Comparison of ENCODE assay signal across 19 mouse cellular contexts in the genomic region with DNA sequence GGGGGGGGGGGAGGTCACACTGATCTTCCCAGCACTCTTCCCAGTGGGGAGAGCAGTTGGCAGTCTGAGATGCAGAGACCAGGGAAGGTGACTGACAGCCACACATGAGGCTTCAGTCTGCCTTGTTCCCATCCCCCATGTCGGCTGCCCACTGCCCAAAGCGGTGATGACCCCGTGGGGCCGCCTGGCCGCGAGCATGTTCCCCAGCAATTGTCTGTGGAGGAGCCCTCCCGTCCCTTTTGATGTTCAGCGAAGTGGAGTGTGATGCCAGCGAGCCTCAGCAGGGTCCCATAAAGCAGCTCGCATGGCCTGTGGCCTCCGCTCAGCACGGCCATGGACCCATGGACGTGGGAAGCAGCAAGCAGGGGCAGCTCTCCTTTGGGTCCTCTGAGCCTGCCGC. TPM values are rescaled to one million over a fixed set of nuclear protein-coding genes. Genes with fewer than 3 reads are reported as not detected.
DNase-seq lines count a peak whose midpoint lies in the region; ATAC-seq and TF ChIP-seq lines count a peak whose summit lies in the region.
"Had no signal": no experiment of that assay in that cellular context is flagged by ENCODE, and none has a peak within 500 bp of the region (broad histone marks: within the 10 kb centered on the region; RNA-seq: fewer than 3 reads in every experiment).

No protein-coding gene starts in this region.

- H3K4me3 ChIP-seq in kidney, embryonic 14.5 days (ENCODE audit: low read length): no peak overlapping the region
- peak overlapping the region; percentile 23; the same call in 1 of the 2 replicates for H3K4me3 ChIP-seq in E14TG2a.4 (replicated peaks; ENCODE audit: low read length)
- H3K4me3 ChIP-seq in limb, embryonic 14.5 days (replicated peaks; ENCODE audit: low read length): no peak overlapping the region
- H3K4me3 ChIP-seq: heart, adult 2 months; stomach, embryonic 15.5 days had no signal

- no peak for DNase-seq in kidney, postnatal 25 days
- DNase-seq in embryo, embryonic 10.5 days (ENCODE audit: low spot score): peak; percentile 75
- DNase-seq in limb, embryonic 14.5 days (ENCODE audit: low spot score): no peak
- no peak for DNase-seq in thymus, adult 18-20 months
- no peak for DNase-seq in thymus, postnatal 0 days (ENCODE audit: low spot score)
- DNase-seq in adrenal gland, adult 2 months: no peak
- DNase-seq: adrenal gland, postnatal 10 days; cerebellum, adult 9-10 months; heart, adult 2 months; kidney, adult 8-10 months; right cerebral cortex, adult 18-20 months; spleen, adult 18-20 months had no signal

- H3K27me3 ChIP-seq in kidney, embryonic 14.5 days (ENCODE audit: control insufficient read depth, insufficient read depth, low read length): no peaks in the 10 kb centered on the region
- H3K27me3 ChIP-seq in E14TG2a.4 (ENCODE audit: insufficient read depth, low read length): peaks cover 18% of the 10 kb centered on the region
- H3K27me3 ChIP-seq in limb, embryonic 14.5 days (ENCODE audit: control insufficient read depth, insufficient read depth, low read length): no peaks in the 10 kb centered on the region
- H3K27me3 ChIP-seq: stomach, embryonic 15.5 days had no signal

- TF ChIP-seq CTCF in E14TG2a.4 (conservative IDR thresholded peaks at IDR 0.05; ENCODE audit: low read length): no peak

- 9% methylated on average over 14 of the region's 14 CpGs for WGBS in kidney, embryonic 14.5 days
- WGBS in limb, embryonic 14.5 days: 25% methylated on average over 14 of the region's 14 CpGs

- no peaks in the 10 kb centered on the region for H3K36me3 ChIP-seq in kidney, embryonic 14.5 days (ENCODE audit: control insufficient read depth, insufficient read depth, low read length)
- H3K36me3 ChIP-seq in E14TG2a.4 (ENCODE audit: insufficient read depth, low read length): no peaks in the 10 kb centered on the region
- no peaks in the 10 kb centered on the region for H3K36me3 ChIP-seq in limb, embryonic 14.5 days (ENCODE audit: control insufficient read depth, insufficient read depth, low read length)
- H3K36me3 ChIP-seq: stomach, embryonic 15.5 days had no signal

- peaks cover 13% of the 10 kb centered on the region; the same call in 1 of the 2 replicates for H3K4me1 ChIP-seq in kidney, embryonic 14.5 days (ENCODE audit: control insufficient read depth, insufficient read depth, low read length)
- H3K4me1 ChIP-seq in E14TG2a.4 (replicated peaks; ENCODE audit: low read depth, low read length): peaks cover 43% of the 10 kb centered on the region
- H3K4me1 ChIP-seq in limb, embryonic 14.5 days (ENCODE audit: control insufficient read depth, insufficient read depth, low read length): peaks cover 11% of the 10 kb centered on the region
- H3K4me1 ChIP-seq: stomach, embryonic 15.5 days had no signal

- peak; percentile 42; the same call in 1 of the 2 replicates for ATAC-seq in kidney, embryonic 14.5 days (ENCODE audit: low FRiP score, low TSS enrichment)
- peak; percentile 65 for ATAC-seq in limb, embryonic 14.5 days (ENCODE audit: low FRiP score, low read depth)
- ATAC-seq: lung, postnatal 0 days had no signal

- H3K4me2 ChIP-seq in kidney, embryonic 14.5 days (replicated peaks; ENCODE audit: low read depth, low read length): no peak overlapping the region
- no peak overlapping the region for H3K4me2 ChIP-seq in limb, embryonic 14.5 days (replicated peaks; ENCODE audit: low read depth, low read length, severe bottlenecking)
- H3K4me2 ChIP-seq: stomach, embryonic 15.5 days had no signal

- TF ChIP-seq POLR2A in limb, embryonic 14.5 days (IDR thresholded peaks at IDR 0.05; ENCODE audit: borderline replicate concordance, extremely low read depth, insufficient read depth, insufficient read length): no peak

- H3K27ac ChIP-seq in kidney, embryonic 14.5 days (ENCODE audit: low read depth, low read length): no peak overlapping the region
- no peak overlapping the region for H3K27ac ChIP-seq in limb, embryonic 14.5 days (replicated peaks; ENCODE audit: low read depth, low read length)
- H3K27ac ChIP-seq: heart, adult 2 months; liver, embryonic 14.5 days; stomach, embryonic 15.5 days had no signal

- H3K9ac ChIP-seq in kidney, embryonic 14.5 days (ENCODE audit: low read depth, low read length): no peak overlapping the region
- no peak overlapping the region for H3K9ac ChIP-seq in limb, embryonic 14.5 days (ENCODE audit: low read depth, low read length, severe bottlenecking)
- H3K9ac ChIP-seq: liver, embryonic 14.5 days; stomach, embryonic 15.5 days had no signal

- no peaks in the 10 kb centered on the region for H3K9me3 ChIP-seq in kidney, embryonic 14.5 days (ENCODE audit: control insufficient read depth, low read length)
- no peaks in the 10 kb centered on the region for H3K9me3 ChIP-seq in E14TG2a.4 (ENCODE audit: low read length)
- H3K9me3 ChIP-seq in limb, embryonic 14.5 days (ENCODE audit: control insufficient read depth, low read length): no peaks in the 10 kb centered on the region
- H3K9me3 ChIP-seq: stomach, embryonic 15.5 days had no signal

RNA-seq across cellular contexts. Expression of a gene that starts 26.8 kb away (rescaled TPM):
- 4.9 and 5.8 TPM in 2 replicates for polyA plus RNA-seq in kidney, embryonic 14.5 days (2014; fragmentation: Nextera tagmentation; extraction: Ambion mirVana)
- polyA plus RNA-seq in limb, embryonic 14.5 days (2012; rRNA removed): 2.8 and 3.6 TPM in 2 replicates
- polyA plus RNA-seq in limb, embryonic 14.5 days (2014; fragmentation: Nextera tagmentation; extraction: Ambion mirVana): 0.70 and 1.0 TPM in 2 replicates
- 1.3 and 2.0 TPM in 2 replicates for polyA plus RNA-seq in thymus, postnatal 0 days (2015; fragmentation: Nextera tagmentation; extraction: Ambion mirVana)
- under 1 TPM in 1 of 2 experiments, not detected in 1; 0.24 TPM for total RNA-seq in adrenal gland, adult 2 months (2021)
- polyA plus RNA-seq in adrenal gland, adult 2 months (2012; rRNA removed): 0.08 TPM in 1 of 2 replicates, not detected in the other
- total RNA-seq: gastrocnemius, adult 8-10 months; heart, adult 2 months; heart, postnatal 25 days had no signal

RNA-seq across cellular contexts. Expression of a gene that starts 34.7 kb away (rescaled TPM):
- 20.5 and 31.3 TPM in 2 replicates for polyA plus RNA-seq in kidney, embryonic 14.5 days (2014; fragmentation: Nextera tagmentation; extraction: Ambion mirVana)
- polyA plus RNA-seq in limb, embryonic 14.5 days (2012; rRNA removed): 31.6 and 38.9 TPM in 2 replicates
- polyA plus RNA-seq in limb, embryonic 14.5 days (2014; fragmentation: Nextera tagmentation; extraction: Ambion mirVana): 10.5 and 11.3 TPM in 2 replicates
- polyA plus RNA-seq in thymus, postnatal 0 days (2015; fragmentation: Nextera tagmentation; extraction: Ambion mirVana): 0.08 and 0.12 TPM in 2 replicates
- total RNA-seq in adrenal gland, adult 2 months (2021): 10 to 100 TPM in 1 of 2 experiments, 1 to 10 TPM in 1; 9.8 to 16.7 TPM
- 28.1 and 33.1 TPM in 2 replicates for polyA plus RNA-seq in adrenal gland, adult 2 months (2012; rRNA removed)

Comparison
In these comparisons a context has a peak if more than half of its experiments do, and no peak if none do; other contexts are left out.
1. RNA of a gene that starts 34.7 kb away (polyA plus RNA-seq): 28.1 to 33.1 TPM in adrenal gland, adult 2 months, 10.5 to 38.9 TPM in limb, embryonic 14.5 days and 20.5 to 31.3 TPM in kidney, embryonic 14.5 days; 0.08 to 0.12 TPM in thymus, postnatal 0 days; every median in the first group is over 10 times any median in the second.